Mouse (Mus musculus) left cerebral cortex, postnatal 10 days (tissue): ENCODE results near the gene Slc50a1. TPM values are rescaled to one million over a fixed set of nuclear protein-coding genes. Genes with fewer than 3 reads are reported as not detected.
A peak's percentile ranks its signal among the peaks of the same experiment; 100 is the strongest.

Experiments
- DNase-seq, 2 experiments: peaks; one replicate each; pipeline ENCODE4 v3.0.0; 2021 to 2022; ENCODE audit warnings: low spot score in 2 of 2, mixed read lengths in 1 of 2; ENCODE audit errors: extremely low spot score in 1 of 2
- intact Hi-C: fragments of 180-260 bp; cut with DNase I; formaldehyde crosslinking; loops from one replicate; pipeline ENCODE4 v1.15.1; 2025
- microRNA-seq: library from miRNA; unstranded; fragments of <30 nt; microRNA quantifications from one replicate; pipeline ENCODE4 v1.2.0, GENCODE M21; 2022
- total RNA-seq, 2 experiments: library from RNA; stranded (reverse); gene quantifications; 2 replicates each; pipeline ENCODE4 v1.2.3; 2021

The Slc50a1 gene
- total RNA-seq, 2 experiments from 2014 or later, result 17.9 to 22.3 TPM

- DNase-seq, result peak; percentile 39 to 69
- intact Hi-C loops, result no loop called here
Measured at GRCm38 (mm10) chr3:89225918-89226317, 44.5 kb downstream of the Slc50a1 start.

GRCm38 (mm10) chr3:89225321-89225815 lies 45.0 kb downstream of the Slc50a1 start:
- intact Hi-C loops, result no loop called here
- DNase-seq, result peak in 1 of 2 experiments; percentile 17

- intact Hi-C loops, result no loop called here
- DNase-seq, result peak in 1 of 2 experiments; percentile 27
Measured at GRCm38 (mm10) chr3:89224796-89225195, 45.6 kb downstream of the Slc50a1 start.

GRCm38 (mm10) chr3:89221167-89221566 lies 49.2 kb downstream of the Slc50a1 start:
- no peak for DNase-seq
- intact Hi-C loops, result no loop called here

GRCm38 (mm10) chr3:89219546-89219945 lies 50.8 kb downstream of the Slc50a1 start:
- intact Hi-C loops, result no loop called here
- no peak for DNase-seq

GRCm38 (mm10) chr3:89218271-89218670 lies 52.1 kb downstream of the Slc50a1 start:
- no peak for DNase-seq
- intact Hi-C loops, result no loop called here

Small RNA genes within 50 kb of the gene (microRNA-seq; reads per million reads assigned to microRNA genes)
- gene Mir92b, result 4,822 reads per million, percentile 91 among the genes with 10 or more reads in this experiment

Other genes with a start within 250 kb of the Slc50a1 start
- 100 to 1,000 TPM; 208 to 210 TPM for gene Rusc1, start 177.3 kb downstream of the Slc50a1 start, total RNA-seq
- under 1 TPM in 1 of 2 experiments, not detected in 1; 0.19 TPM for gene Gm43738, start 169.5 kb downstream of the Slc50a1 start, total RNA-seq
- 100 to 1,000 TPM; 165 to 177 TPM for gene Fdps, start 168.6 kb downstream of the Slc50a1 start, total RNA-seq
- not detected for gene Pklr, start 134.4 kb downstream of the Slc50a1 start, total RNA-seq
- gene Hcn3, start 110.4 kb downstream of the Slc50a1 start, total RNA-seq, result 10 to 100 TPM; 37.0 to 48.6 TPM
- 10 to 100 TPM; 42.3 to 47.3 TPM for gene Clk2, start 105.8 kb downstream of the Slc50a1 start, total RNA-seq
- 10 to 100 TPM; 80.5 to 81.1 TPM for gene Scamp3, start 93.1 kb downstream of the Slc50a1 start, total RNA-seq
- gene Fam189b, start 87.4 kb downstream of the Slc50a1 start, total RNA-seq, result 10 to 100 TPM; 59.6 to 66.2 TPM
- gene Gba, start 67.6 kb downstream of the Slc50a1 start, total RNA-seq, result 10 to 100 TPM; 66.2 to 68.0 TPM
- 10 to 100 TPM; 27.8 to 31.4 TPM for gene Thbs3, start 55.4 kb downstream of the Slc50a1 start, total RNA-seq
- 100 to 1,000 TPM in 1 of 2 experiments, 10 to 100 TPM in 1; 98.6 to 102 TPM for gene Mtx1, start 43.5 kb downstream of the Slc50a1 start, total RNA-seq
- 1 to 10 TPM in 1 of 2 experiments, under 1 TPM in 1; 0.58 to 1.8 TPM for gene Muc1, start 41.5 kb downstream of the Slc50a1 start, total RNA-seq
- 10 to 100 TPM; 72.1 to 92.1 TPM for gene Krtcap2, start 24.6 kb downstream of the Slc50a1 start, total RNA-seq
- gene Trim46, start 24.3 kb downstream of the Slc50a1 start, total RNA-seq, result 100 to 1,000 TPM; 112 to 118 TPM
- 10 to 100 TPM; 47.1 to 51.1 TPM for gene Dpm3, start 11.2 kb downstream of the Slc50a1 start, total RNA-seq
- gene Efna1, start 10.6 kb upstream of the Slc50a1 start, total RNA-seq, result 1 to 10 TPM; 3.3 to 4.4 TPM
- gene Efna3, start 52.4 kb upstream of the Slc50a1 start, total RNA-seq, result 10 to 100 TPM; 47.7 to 56.7 TPM
- gene Efna4, start 67.5 kb upstream of the Slc50a1 start, total RNA-seq, result 1 to 10 TPM in 1 of 2 experiments, under 1 TPM in 1; 0.34 to 1.1 TPM
- gene Adam15, start 79.4 kb upstream of the Slc50a1 start, total RNA-seq, result 10 to 100 TPM; 93.0 to 96.9 TPM
- under 1 TPM; 0.39 to 0.41 TPM for gene Dcst2, start 91.4 kb upstream of the Slc50a1 start, total RNA-seq
- not detected for gene Dcst1, start 94.7 kb upstream of the Slc50a1 start, total RNA-seq
- 1 to 10 TPM; 6.9 TPM for gene Zbtb7b, start 124.2 kb upstream of the Slc50a1 start, total RNA-seq
- gene Lenep, start 132.2 kb upstream of the Slc50a1 start, total RNA-seq, result not detected
- gene Flad1, start 141.3 kb upstream of the Slc50a1 start, total RNA-seq, result 10 to 100 TPM; 31.9 to 32.7 TPM
- 1 to 10 TPM; 7.4 to 8.0 TPM for gene Cks1b, start 147.8 kb upstream of the Slc50a1 start, total RNA-seq
- 10 to 100 TPM; 12.2 to 13.8 TPM for gene Shc1, start 147.9 kb upstream of the Slc50a1 start, total RNA-seq
- 10 to 100 TPM; 46.0 to 50.6 TPM for gene Pygo2, start 159.6 kb upstream of the Slc50a1 start, total RNA-seq
- 10 to 100 TPM; 32.8 to 33.8 TPM for gene Pbxip1, start 166.1 kb upstream of the Slc50a1 start, total RNA-seq
- gene Pmvk, start 184.0 kb upstream of the Slc50a1 start, total RNA-seq, result 10 to 100 TPM; 43.4 to 45.9 TPM
- gene Kcnn3, start 249.6 kb upstream of the Slc50a1 start, total RNA-seq, result 10 to 100 TPM; 22.9 to 23.7 TPM